Mouse (Mus musculus) midbrain, embryonic 12.5 days (tissue): ENCODE results near the gene Tk2. TPM values are rescaled to one million over a fixed set of nuclear protein-coding genes. Genes with fewer than 3 reads are reported as not detected.

Experiments
- polyA plus RNA-seq: library from polyadenylated mRNA; unstranded; fragments of >200 nt; fragmentation: Nextera tagmentation; extraction: Ambion mirVana; gene quantifications from 2 replicates; pipeline ENCODE4 v1.2.1, GENCODE M21; 2016

Tk2 gene
- polyA plus RNA-seq, 1 experiment from 2014 or later: 38.2 TPM

Other genes starting within 250 kb of the Tk2 start
- gene Cdh5, start 146.9 kb downstream of the Tk2 start, polyA plus RNA-seq: 14.0 and 16.5 TPM in 2 replicates
- 0.80 and 1.6 TPM in 2 replicates for gene Bean1, start 78.1 kb downstream of the Tk2 start, polyA plus RNA-seq
- 35.4 and 37.7 TPM in 2 replicates for gene Cklf, start 2.3 kb upstream of the Tk2 start, polyA plus RNA-seq
- not detected in 2 replicates for gene Cmtm2a, start 44.6 kb upstream of the Tk2 start, polyA plus RNA-seq
- not detected in 2 replicates for gene Gm45711, start 61.5 kb upstream of the Tk2 start, polyA plus RNA-seq
- not detected in 2 replicates for gene Cmtm1, start 61.6 kb upstream of the Tk2 start, polyA plus RNA-seq
- gene Gm11020, start 73.0 kb upstream of the Tk2 start, polyA plus RNA-seq: not detected in 2 replicates
- not detected in 2 replicates for gene Cmtm2b, start 73.7 kb upstream of the Tk2 start, polyA plus RNA-seq
- gene Cmtm3, start 90.9 kb upstream of the Tk2 start, polyA plus RNA-seq: 54.8 and 69.4 TPM in 2 replicates
- 2.0 and 2.5 TPM in 2 replicates for gene Cmtm4, start 147.2 kb upstream of the Tk2 start, polyA plus RNA-seq
- gene Dync1li2, start 194.5 kb upstream of the Tk2 start, polyA plus RNA-seq: 132 TPM in 2 replicates